Mouse (Mus musculus) ES-Bruce4 (cell line): ENCODE data around the gene Actr5. TPM values are rescaled to one million over a fixed set of nuclear protein-coding genes. Genes with fewer than 3 reads are reported as not detected.
A peak's percentile ranks its signal among the peaks of the same experiment; 100 is the strongest.

Source experiments
- H3K27ac ChIP-seq: 2 replicates; pipeline ENCODE4 v1.5.1; 2012; ENCODE audit warnings: low read length, inconsistent platforms; ENCODE audit not compliant: insufficient read depth
- H3K27me3 ChIP-seq: 2 replicates; pipeline ENCODE4 v1.6.1; 2012; ENCODE audit warnings: mild to moderate bottlenecking, low read length, inconsistent platforms; ENCODE audit not compliant: control insufficient read depth, poor library complexity, insufficient read depth, severe bottlenecking
- H3K36me3 ChIP-seq: 2 replicates; pipeline ENCODE4 v1.6.1; 2012; ENCODE audit warnings: inconsistent platforms, mild to moderate bottlenecking, low read length, moderate library complexity; ENCODE audit not compliant: control insufficient read depth, poor library complexity, insufficient read depth, severe bottlenecking
- H3K4me1 ChIP-seq: one replicate; pipeline ENCODE4 v1.8.1; 2011; ENCODE audit warnings: low read length; ENCODE audit not compliant: control insufficient read depth, insufficient read depth
- H3K4me3 ChIP-seq: 2 replicates; pipeline ENCODE4 v1.5.1; 2011; ENCODE audit warnings: low read depth, mild to moderate bottlenecking, low read length
- H3K9ac ChIP-seq: 2 replicates; pipeline ENCODE4 v1.6.1; 2012; ENCODE audit warnings: low read depth, mild to moderate bottlenecking, inconsistent platforms; ENCODE audit not compliant: poor library complexity, severe bottlenecking
- H3K9me3 ChIP-seq: replicated peaks from 2 replicates; pipeline ENCODE4 v1.6.1; 2012; ENCODE audit warnings: mild to moderate bottlenecking, low read length, inconsistent platforms; ENCODE audit not compliant: control insufficient read depth, poor library complexity, insufficient read depth, severe bottlenecking
- CTCF ChIP-seq: IDR thresholded peaks from one replicate; pipeline ENCODE4 v1.8.1; 2011; ENCODE audit warnings: low read depth, low read length
- EP300 ChIP-seq: IDR thresholded peaks from 2 replicates; pipeline ENCODE4 v1.6.1; 2011; ENCODE audit warnings: low read depth, low read length; ENCODE audit not compliant: insufficient read depth
- POLR2A ChIP-seq: IDR thresholded peaks from one replicate; pipeline ENCODE4 v1.8.1; 2011; ENCODE audit warnings: low read length; ENCODE audit not compliant: insufficient read depth
- polyA plus RNA-seq: library from polyadenylated mRNA; stranded (reverse); fragments of >200 nt; gene quantifications from 2 replicates; pipeline ENCODE4 v1.2.4, GENCODE M21; 2011; ENCODE audit warnings: low read depth; ENCODE audit not compliant: missing spikeins, insufficient read depth, insufficient read length

Actr5 gene
- polyA plus RNA-seq, 1 experiment: 12.8 TPM

- no peak for TF ChIP-seq CTCF
- no peak for TF ChIP-seq POLR2A
- no peak for TF ChIP-seq EP300
- no peak overlapping the region for H3K4me3 ChIP-seq
- H3K27ac ChIP-seq: no peak overlapping the region
- H3K9me3 ChIP-seq: no peaks in the 10 kb centered on the region
- H3K9ac ChIP-seq: no peak overlapping the region
- H3K36me3 ChIP-seq: no peaks in the 10 kb centered on the region
- H3K27me3 ChIP-seq: peaks cover 6% of the 10 kb centered on the region; the same call in 1 of the 2 replicates
- H3K4me1 ChIP-seq: no peaks in the 10 kb centered on the region
Measured at GRCm38 (mm10) chr2:158616790-158617189, 7.9 kb upstream of the Actr5 start.

- Histone ChIP-seq H3K4me1 (peaks cover 2% of the 10 kb centered on the region), H3K9me3 (no peaks in the 10 kb centered on the region), H3K4me3 (peak overlapping the region; percentile 96), H3K9ac (peak overlapping the region; percentile 61), H3K27ac (no peak overlapping the region), H3K36me3 (peaks cover 6% of the 10 kb centered on the region; the same call in 1 of the 2 replicates), H3K27me3 (no peaks in the 10 kb centered on the region)
- TF ChIP-seq CTCF: no peak
- TF ChIP-seq EP300: no peak
- TF ChIP-seq POLR2A: no peak
Measured at GRCm38 (mm10) chr2:158625231-158625630, 543 bp downstream of the Actr5 start.

GRCm38 (mm10) chr2:158625697-158626096, 1.0 kb downstream of the Actr5 start:
- no peaks in the 10 kb centered on the region for H3K9me3 ChIP-seq
- no peak overlapping the region for H3K27ac ChIP-seq
- H3K36me3 ChIP-seq: peaks cover 9% of the 10 kb centered on the region

GRCm38 (mm10) chr2:158628858-158629257, 4.2 kb downstream of the Actr5 start:
- Histone ChIP-seq H3K4me1 (peaks cover 2% of the 10 kb centered on the region), H3K9ac (no peak overlapping the region), H3K27me3 (no peaks in the 10 kb centered on the region), H3K36me3 (peaks cover 29% of the 10 kb centered on the region), H3K27ac (no peak overlapping the region), H3K9me3 (no peaks in the 10 kb centered on the region), H3K4me3 (no peak overlapping the region)
- no peak for TF ChIP-seq CTCF
- no peak for TF ChIP-seq EP300
- TF ChIP-seq POLR2A: no peak

More at GRCm38 (mm10) chr2:158625697-158626096, 1.0 kb downstream of the Actr5 start:
- Histone ChIP-seq H3K4me3 (peak overlapping the region; percentile 96), H3K4me1 (peaks cover 2% of the 10 kb centered on the region), H3K27me3 (no peaks in the 10 kb centered on the region), H3K9ac (peak overlapping the region; percentile 61)
- no peak for TF ChIP-seq CTCF
- TF ChIP-seq EP300: no peak
- TF ChIP-seq POLR2A: no peak

- no peaks in the 10 kb centered on the region for H3K27me3 ChIP-seq
- no peak for TF ChIP-seq EP300
- TF ChIP-seq CTCF: peak; percentile 52
- H3K36me3 ChIP-seq: peaks cover 32% of the 10 kb centered on the region
Measured at GRCm38 (mm10) chr2:158629414-158629813, 4.7 kb downstream of the Actr5 start.

GRCm38 (mm10) chr2:158631873-158632272, 7.2 kb downstream of the Actr5 start:
- H3K27ac ChIP-seq: no peak overlapping the region
- no peak for TF ChIP-seq EP300
- TF ChIP-seq POLR2A: no peak
- TF ChIP-seq CTCF: no peak
- no peak overlapping the region for H3K9ac ChIP-seq
- no peaks in the 10 kb centered on the region for H3K9me3 ChIP-seq
- H3K36me3 ChIP-seq: peaks cover 49% of the 10 kb centered on the region
- no peaks in the 10 kb centered on the region for H3K4me1 ChIP-seq
- no peak overlapping the region for H3K4me3 ChIP-seq
- H3K27me3 ChIP-seq: no peaks in the 10 kb centered on the region

More at GRCm38 (mm10) chr2:158629414-158629813, 4.7 kb downstream of the Actr5 start:
- Histone ChIP-seq H3K9ac (no peak overlapping the region), H3K9me3 (no peaks in the 10 kb centered on the region), H3K4me3 (no peak overlapping the region), H3K4me1 (peaks cover 2% of the 10 kb centered on the region), H3K27ac (no peak overlapping the region)
